Mouse (Mus musculus) lung, embryonic 16.5 days (tissue): ENCODE results near the gene Nktr. TPM values are rescaled to one million over a fixed set of nuclear protein-coding genes. Genes with fewer than 3 reads are reported as not detected.

ENCODE experiments used
- ATAC-seq: fragments of 200-750 bp; cut with Nextera tagmentation; 2 replicates; pipeline ENCODE4 v1.8.0; 2017; ENCODE audit warnings: low read depth, mild to moderate bottlenecking, moderate library complexity
- H3K27ac ChIP-seq: fragments of 300-500 bp; sonication (generic); 2 replicates; pipeline ENCODE4 v1.5.1; 2014; ENCODE audit warnings: mild to moderate bottlenecking, control low read depth, low read length
- H3K27me3 ChIP-seq: fragments of 300-500 bp; sonication (generic); 2 replicates; pipeline ENCODE4 v1.6.1; 2014; ENCODE audit warnings: low read depth, low read length, mixed read lengths; ENCODE audit not compliant: control insufficient read depth, insufficient read depth
- H3K36me3 ChIP-seq: fragments of 300-500 bp; sonication (generic); 2 replicates; pipeline ENCODE4 v1.6.1; 2014; ENCODE audit warnings: low read length; ENCODE audit not compliant: control insufficient read depth, insufficient read depth
- H3K4me1 ChIP-seq: fragments of 300-500 bp; sonication (generic); replicated peaks from 2 replicates; pipeline ENCODE4 v1.6.1; 2014; ENCODE audit warnings: low read length, mixed read lengths; ENCODE audit not compliant: control insufficient read depth, insufficient read depth
- H3K4me2 ChIP-seq: fragments of 300-500 bp; sonication (generic); 2 replicates; pipeline ENCODE4 v1.6.1; 2014; ENCODE audit warnings: low read depth, low read length, control low read depth
- H3K4me3 ChIP-seq: fragments of 300-500 bp; sonication (generic); 2 replicates; pipeline ENCODE4 v1.5.1; 2014; ENCODE audit warnings: mild to moderate bottlenecking, low read length, control low read depth
- H3K9ac ChIP-seq: fragments of 300-500 bp; sonication (generic); 2 replicates; pipeline ENCODE4 v1.6.1; 2014; ENCODE audit warnings: low read length, control low read depth
- H3K9me3 ChIP-seq: fragments of 300-500 bp; sonication (generic); 2 replicates; pipeline ENCODE4 v1.6.1; 2016; ENCODE audit warnings: low read length; ENCODE audit not compliant: control insufficient read depth
- WGBS: fragments of 180-500 bp; shearing (Covaris S2); extraction: QIAGEN DNeasy Blood & Tissue Kit; methylation state at CpG from one replicate; pipeline ENCODE4 v1.1.7; 2014; 5-methylcytosine and 5-hydroxymethylcytosine counted together
- polyA plus RNA-seq: library from polyadenylated mRNA; unstranded; fragments of >200 nt; fragmentation: Nextera tagmentation; extraction: Ambion mirVana; gene quantifications from 2 replicates; pipeline ENCODE4 v1.2.1, GENCODE M21; 2015

The Nktr gene
- polyA plus RNA-seq, 1 experiment from 2014 or later, result 69.5 TPM

GRCm38 (mm10) chr9:121704261-121704645 is 14.7 kb upstream of the Nktr start:
- peak overlapping the region; percentile 82 for H3K9ac ChIP-seq
- peak overlapping the region; percentile 87 for H3K4me2 ChIP-seq
- peaks cover 16% of the 10 kb centered on the region for H3K4me1 ChIP-seq
- no peak overlapping the region for H3K27ac ChIP-seq
- 41% methylated on average over 11 of the region's 11 CpGs for WGBS
- no peaks in the 10 kb centered on the region for H3K9me3 ChIP-seq
- peak overlapping the region; percentile 89 for H3K4me3 ChIP-seq
- no peaks in the 10 kb centered on the region for H3K36me3 ChIP-seq
- H3K27me3 ChIP-seq, result no peaks in the 10 kb centered on the region
- no peak for ATAC-seq

GRCm38 (mm10) chr9:121704646-121705625 is 14.0 kb upstream of the Nktr start, which contains the start of gene Sec22c:
Sec22c (minus strand) TSS chr9:121705490.
- Histone ChIP-seq H3K27ac (peak within 1 kb of the TSS; percentile 74), H3K36me3 (no peaks in the 10 kb centered on the region), H3K27me3 (no peaks in the 10 kb centered on the region), H3K4me1 (peaks cover 19% of the 10 kb centered on the region), H3K4me2 (peak within 1 kb of the TSS; percentile 87), H3K4me3 (peak within 1 kb of the TSS; percentile 89), H3K9me3 (no peaks in the 10 kb centered on the region), H3K9ac (peak within 1 kb of the TSS; percentile 82)
- under 1% methylated on average over 68 of the region's 69 CpGs for WGBS
- ATAC-seq, result peak; percentile 99

GRCm38 (mm10) chr9:121706029-121706675 is 12.8 kb upstream of the Nktr start:
- WGBS, result 82% methylated on average over 6 of the region's 6 CpGs
- Histone ChIP-seq H3K4me1 (peaks cover 22% of the 10 kb centered on the region), H3K36me3 (no peaks in the 10 kb centered on the region), H3K4me3 (no peak overlapping the region), H3K27ac (no peak overlapping the region), H3K4me2 (no peak overlapping the region), H3K27me3 (no peaks in the 10 kb centered on the region), H3K9ac (no peak overlapping the region), H3K9me3 (no peaks in the 10 kb centered on the region)
- ATAC-seq, result no peak

GRCm38 (mm10) chr9:121707801-121708200 is 11.2 kb upstream of the Nktr start:
- H3K27ac ChIP-seq, result no peak overlapping the region
- H3K4me2 ChIP-seq, result no peak overlapping the region
- H3K9ac ChIP-seq, result no peak overlapping the region
- ATAC-seq, result no peak
- H3K4me3 ChIP-seq, result no peak overlapping the region
- H3K4me1 ChIP-seq, result peaks cover 27% of the 10 kb centered on the region
- no peaks in the 10 kb centered on the region for H3K9me3 ChIP-seq
- peaks cover 5% of the 10 kb centered on the region for H3K36me3 ChIP-seq
- WGBS, result 48% methylated on average over 6 of the region's 6 CpGs
- H3K27me3 ChIP-seq, result no peaks in the 10 kb centered on the region

- H3K4me3 ChIP-seq, result no peak overlapping the region
- ATAC-seq, result no peak
- H3K4me2 ChIP-seq, result no peak overlapping the region
- WGBS, result 68% methylated on average over 7 of the region's 7 CpGs
- no peaks in the 10 kb centered on the region for H3K27me3 ChIP-seq
- no peaks in the 10 kb centered on the region for H3K9me3 ChIP-seq
- H3K9ac ChIP-seq, result no peak overlapping the region
- peaks cover 26% of the 10 kb centered on the region for H3K4me1 ChIP-seq
- peaks cover 13% of the 10 kb centered on the region for H3K36me3 ChIP-seq
- no peak overlapping the region for H3K27ac ChIP-seq
Measured at GRCm38 (mm10) chr9:121708506-121709486, 10.2 kb upstream of the Nktr start.

- Histone ChIP-seq H3K27me3 (no peaks in the 10 kb centered on the region), H3K4me3 (peak within 1 kb of the TSS; percentile 57), H3K36me3 (peaks cover 13% of the 10 kb centered on the region), H3K9ac (peak within 1 kb of the TSS; percentile 79), H3K4me1 (peaks cover 19% of the 10 kb centered on the region), H3K27ac (peak within 1 kb of the TSS; percentile 88), H3K9me3 (no peaks in the 10 kb centered on the region), H3K4me2 (peak within 1 kb of the TSS; percentile 78)
- peak; percentile 100 for ATAC-seq
- 4% methylated on average over 37 of the region's 37 CpGs for WGBS
Measured at GRCm38 (mm10) chr9:121709898-121710583, 8.9 kb upstream of the Nktr start, which contains the start of gene Ss18l2. Ss18l2 (plus strand) TSS chr9:121710329.

- Histone ChIP-seq H3K9me3 (no peaks in the 10 kb centered on the region), H3K27me3 (no peaks in the 10 kb centered on the region), H3K4me1 (peaks cover 14% of the 10 kb centered on the region), H3K27ac (peak overlapping the region; percentile 88), H3K4me3 (peak overlapping the region; percentile 57), H3K36me3 (peaks cover 13% of the 10 kb centered on the region), H3K4me2 (peak overlapping the region; percentile 78), H3K9ac (peak overlapping the region; percentile 79)
- ATAC-seq, result peak; percentile 16; the same call in 1 of the 2 replicates
- WGBS, result 0% methylated on average over 18 of the region's 18 CpGs
Measured at GRCm38 (mm10) chr9:121710584-121710975, 8.4 kb upstream of the Nktr start.

- Histone ChIP-seq H3K9me3 (peaks cover 4% of the 10 kb centered on the region; the same call in 1 of the 2 replicates), H3K36me3 (peaks cover 15% of the 10 kb centered on the region), H3K27ac (no peak overlapping the region), H3K4me1 (peaks cover 10% of the 10 kb centered on the region; the same call in 1 of the 2 replicates), H3K9ac (no peak overlapping the region), H3K4me2 (no peak overlapping the region), H3K27me3 (no peaks in the 10 kb centered on the region), H3K4me3 (no peak overlapping the region)
- ATAC-seq, result no peak
- 61% methylated on average over 2 of the region's 2 CpGs for WGBS
Measured at GRCm38 (mm10) chr9:121717048-121717447, 1.9 kb upstream of the Nktr start.
